Mouse (Mus musculus): ENCODE data around the gene Rgs3.

Gene Rgs3

DNA sequence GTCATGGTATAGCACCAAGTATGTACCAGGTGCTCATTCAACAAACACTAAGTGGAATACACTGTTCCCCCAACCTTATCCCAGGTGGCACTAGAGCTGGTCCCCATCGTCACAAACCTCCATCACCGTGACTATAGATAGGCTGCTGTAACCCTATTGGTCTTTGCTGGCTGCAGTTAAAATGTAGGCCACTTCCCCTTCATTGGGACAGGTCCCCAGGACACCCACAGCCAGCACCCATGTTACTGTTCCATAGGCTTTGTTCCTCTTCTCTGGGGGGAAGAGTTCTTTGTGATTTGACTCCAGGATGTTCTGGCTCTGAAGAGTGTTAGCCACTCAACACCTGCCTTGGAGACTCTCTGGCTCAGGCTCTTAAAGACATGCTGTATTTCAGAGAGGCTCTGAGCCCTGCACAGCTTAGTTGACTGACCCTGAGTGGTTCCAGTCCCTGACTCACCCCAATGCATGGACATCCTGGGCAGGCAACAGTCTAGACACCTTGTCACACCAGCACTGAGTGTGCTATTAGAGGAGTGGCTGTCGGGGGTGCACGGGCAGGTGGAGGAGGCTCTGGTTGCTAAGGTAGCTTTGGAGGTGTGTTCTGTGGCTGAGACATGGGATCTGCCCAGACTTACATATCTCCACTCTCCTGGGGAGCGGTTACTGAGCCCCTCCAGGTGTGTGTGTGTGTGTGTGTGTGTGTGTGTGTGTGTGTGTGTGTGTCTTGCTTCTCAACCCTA, 94.4 kb downstream of the Rgs3 start:
- no peak for DNase-seq (ENCODE audit: low spot score)

DNA sequence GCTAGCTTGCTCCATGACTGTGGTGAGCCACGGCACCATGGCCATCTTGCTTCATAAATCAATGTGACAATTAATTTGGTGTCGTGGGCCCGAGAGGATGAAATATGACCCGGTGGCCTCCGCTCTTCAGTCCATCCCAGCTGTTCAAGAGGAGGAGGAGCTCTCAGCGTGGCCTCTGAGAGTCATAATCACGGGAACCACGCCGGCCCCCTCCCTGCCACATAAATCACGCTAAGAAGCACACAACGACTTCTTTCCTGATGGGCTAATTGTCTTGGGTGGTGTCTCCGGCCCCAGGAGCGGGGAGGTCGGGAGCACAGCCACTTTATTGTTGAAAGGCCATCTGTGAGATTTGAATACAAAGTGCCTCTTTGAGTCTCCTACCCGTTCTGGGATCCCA, 99.6 kb downstream of the Rgs3 start:
- DNase-seq (ENCODE audit: low spot score): no peak

DNA sequence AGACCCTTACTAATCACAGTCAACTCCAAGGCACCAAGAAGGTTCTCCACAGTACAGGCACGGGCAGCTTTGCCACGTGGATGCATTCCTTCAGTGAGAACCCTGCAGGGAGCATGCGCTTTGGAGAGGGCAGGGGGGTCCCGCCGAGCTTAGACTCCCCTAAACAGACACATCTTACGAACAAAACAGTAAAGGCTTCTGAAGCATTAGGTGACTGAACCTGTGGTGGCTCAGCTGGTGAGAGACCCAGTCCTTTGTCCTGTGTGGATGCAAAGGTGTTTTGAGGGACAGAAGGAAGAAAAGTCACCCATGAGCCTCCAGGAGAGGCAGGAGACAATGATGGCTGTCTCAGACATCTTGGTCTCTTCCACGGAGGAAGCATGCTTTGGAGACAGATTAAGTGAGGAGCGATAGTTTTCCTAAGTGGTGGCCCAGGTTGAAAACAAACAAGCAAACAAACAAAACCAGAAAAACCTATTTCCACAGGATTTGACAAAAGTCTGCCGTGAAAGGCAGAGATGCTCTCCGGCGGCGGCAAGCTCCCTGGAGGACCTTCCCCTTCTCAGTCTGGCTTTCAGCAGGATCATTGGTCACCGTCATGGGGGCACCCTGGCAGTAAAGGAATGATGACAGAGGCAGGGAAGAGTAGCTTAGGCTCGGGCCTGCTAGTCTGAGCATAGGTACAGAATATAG, 100.4 kb downstream of the Rgs3 start:
- DNase-seq (ENCODE audit: low spot score): no peak

DNA sequence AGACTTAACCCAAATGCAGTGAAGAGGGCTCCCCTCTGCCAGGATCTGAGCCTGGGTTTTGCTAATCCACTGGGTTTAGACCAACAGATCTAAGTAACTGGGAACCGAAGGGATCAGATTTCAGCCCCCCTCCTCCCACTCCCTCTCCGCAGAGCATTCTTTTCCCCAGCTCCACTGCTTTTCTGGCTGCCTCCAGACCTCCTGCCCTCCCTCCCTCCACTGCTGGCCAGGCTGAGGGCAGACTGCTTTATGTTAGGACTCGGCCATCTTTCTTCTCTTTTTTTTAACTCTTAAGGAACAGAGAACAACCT, 100.9 kb downstream of the Rgs3 start:
- DNase-seq (ENCODE audit: low spot score): no peak

DNA sequence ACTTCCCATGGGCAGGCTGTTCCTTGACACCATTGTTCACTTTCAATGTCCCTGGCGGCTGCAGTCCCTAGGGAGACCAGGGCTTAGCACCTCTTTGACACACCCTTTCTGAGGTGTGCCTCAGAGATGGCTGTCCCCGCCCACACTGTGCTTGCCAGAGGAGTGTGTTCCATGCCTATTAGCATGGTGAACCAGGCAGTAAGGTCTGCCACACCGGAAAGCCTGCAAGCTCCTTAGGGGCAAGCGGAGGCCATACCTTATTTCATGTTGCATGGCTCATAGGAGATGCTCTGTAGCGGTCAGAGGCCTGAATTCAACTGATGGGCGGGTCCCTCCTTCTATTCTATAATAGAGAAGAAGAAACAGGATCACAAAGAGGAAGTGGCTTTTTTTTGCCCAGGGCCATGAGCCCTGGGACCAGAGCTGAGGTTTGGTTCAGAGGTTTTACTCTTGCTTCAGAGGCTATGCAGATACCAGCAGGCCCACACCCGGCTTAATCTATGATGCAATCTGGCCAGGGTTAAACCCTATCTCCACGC, 101.7 kb downstream of the Rgs3 start:
- no peak for DNase-seq (ENCODE audit: low spot score)

DNA sequence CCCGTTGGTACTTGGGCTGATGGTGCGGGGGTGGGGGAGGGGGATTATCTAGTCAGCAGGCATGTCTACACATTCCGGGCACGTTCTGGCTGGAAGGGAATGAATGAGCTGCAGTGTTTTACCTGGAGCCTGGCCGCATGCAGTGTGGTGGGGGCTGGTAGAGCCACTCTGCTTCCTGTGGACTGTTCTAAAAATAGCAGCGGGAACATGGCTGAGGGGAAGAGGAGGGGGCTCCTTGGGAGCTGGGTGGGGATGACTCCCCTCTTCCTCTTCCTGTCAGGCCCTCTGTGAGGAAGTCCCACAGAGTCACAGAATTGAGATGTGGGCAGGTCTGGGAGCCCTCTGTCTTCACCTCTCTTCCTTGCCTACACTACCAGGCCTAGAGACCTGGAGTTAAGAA, 103.7 kb downstream of the Rgs3 start:
- no peak for DNase-seq (ENCODE audit: low spot score)

DNA sequence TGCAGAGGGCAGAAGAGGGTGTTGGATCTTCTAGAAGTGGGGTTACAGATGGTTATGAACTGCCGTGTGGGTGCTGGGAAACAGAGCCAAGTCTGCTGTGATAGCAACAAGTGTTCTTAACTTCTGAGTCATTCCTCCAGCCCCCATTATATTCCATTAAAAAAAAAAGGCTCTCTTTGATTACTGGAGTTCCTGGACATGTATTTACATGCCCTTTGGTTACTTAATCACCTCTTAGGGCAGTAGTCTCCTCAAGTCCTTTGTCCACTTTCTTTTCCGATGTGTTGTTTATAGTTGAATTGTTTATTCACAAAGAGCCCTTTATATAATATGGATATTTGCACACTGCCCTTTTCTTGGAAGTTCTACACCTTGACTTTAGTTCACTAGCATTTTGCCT, 106.2 kb downstream of the Rgs3 start:
- DNase-seq (ENCODE audit: low spot score): no peak

DNA sequence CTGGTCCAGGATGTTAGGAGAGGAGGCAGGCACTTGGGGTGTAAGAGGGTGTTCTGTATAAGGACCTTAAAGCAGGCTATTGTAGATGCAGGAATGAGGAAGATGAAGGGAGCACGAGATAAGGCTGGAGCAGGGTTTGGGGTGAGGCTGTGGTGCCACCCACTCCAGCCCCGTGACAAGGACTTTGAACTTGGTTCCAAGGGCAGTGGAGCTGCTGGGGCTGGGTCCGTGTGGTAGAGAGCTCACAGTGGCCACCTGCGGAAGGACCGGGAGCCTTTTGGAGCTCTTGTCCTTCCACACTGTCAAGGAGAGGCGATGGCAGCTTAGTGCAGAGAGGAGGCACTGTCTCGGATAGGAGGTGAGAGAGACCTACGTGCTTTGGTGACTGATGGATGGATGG, 109.0 kb downstream of the Rgs3 start:
- DNase-seq (ENCODE audit: low spot score): no peak

DNA sequence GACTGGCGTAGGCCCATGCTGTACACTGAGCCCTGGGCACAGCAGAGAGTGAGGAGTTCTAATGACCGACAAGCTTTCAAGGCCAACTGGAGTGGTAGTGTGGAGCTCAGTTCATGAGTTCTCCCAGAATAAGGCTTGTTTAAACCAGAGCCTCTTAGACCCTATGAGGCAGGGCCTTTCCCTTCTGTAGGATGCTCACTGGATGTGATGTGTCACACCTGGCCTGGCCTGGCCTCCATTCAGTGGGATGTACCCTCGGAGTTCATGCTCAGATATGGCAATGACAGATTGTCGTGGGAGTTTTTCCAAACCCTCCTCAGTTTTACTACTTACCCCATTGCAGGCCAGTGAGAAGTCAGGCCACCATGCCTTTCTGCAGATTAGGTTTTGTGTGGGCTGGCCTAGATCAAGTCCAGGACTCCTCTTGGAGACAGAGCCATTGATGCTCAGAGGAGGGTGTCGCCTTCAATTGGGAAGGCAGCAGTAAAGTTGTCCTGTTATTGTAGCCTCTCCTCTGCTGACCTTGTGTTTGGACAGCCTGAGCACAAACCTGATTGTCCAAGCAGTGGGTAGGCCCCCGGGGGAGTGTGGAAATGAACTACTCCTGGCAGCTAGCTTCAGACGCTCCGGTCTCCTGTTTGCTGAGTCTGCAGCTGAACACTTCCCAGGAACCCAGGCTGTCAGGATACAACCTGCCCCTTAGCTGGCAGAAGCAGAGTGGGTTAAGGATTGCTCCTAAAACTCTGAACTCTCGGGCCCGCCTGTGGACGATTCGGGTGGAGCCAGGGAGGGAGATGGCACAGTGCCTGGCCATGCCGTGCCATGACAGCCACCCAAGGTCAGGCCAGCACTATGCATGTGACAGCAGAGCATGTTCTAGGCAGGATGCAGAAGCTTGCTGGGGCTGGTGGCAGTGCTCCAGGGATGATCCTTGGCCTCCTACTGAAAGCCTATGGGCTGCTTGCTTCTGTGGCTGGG, 109.7 kb downstream of the Rgs3 start:
- DNase-seq (ENCODE audit: low spot score): no peak

DNA sequence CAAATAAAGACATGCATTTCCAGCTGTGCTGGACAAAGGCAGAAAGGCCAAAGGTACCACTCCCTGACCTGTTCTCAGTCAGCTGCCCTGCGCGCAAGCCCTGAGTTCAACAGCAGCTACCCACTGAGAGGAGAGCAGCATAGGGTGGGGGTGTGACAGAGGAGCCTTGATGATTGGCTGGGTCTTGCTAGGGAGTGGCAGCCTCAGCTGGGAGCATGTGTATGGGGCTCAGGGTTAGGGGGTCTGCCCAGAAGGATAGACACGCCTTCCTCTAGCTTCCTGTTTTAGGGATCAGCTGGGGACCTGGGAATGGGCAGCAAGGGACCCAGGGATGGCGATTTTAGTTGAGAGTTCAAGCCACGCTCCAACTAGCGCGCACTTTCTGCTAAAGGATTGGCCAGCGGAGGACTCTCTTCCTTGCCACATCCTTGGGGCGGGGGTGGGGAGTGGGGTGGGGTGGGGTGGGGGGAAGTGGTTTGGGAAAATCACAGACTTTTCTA, 113.9 kb downstream of the Rgs3 start:
- DNase-seq (ENCODE audit: low spot score): no peak

DNA sequence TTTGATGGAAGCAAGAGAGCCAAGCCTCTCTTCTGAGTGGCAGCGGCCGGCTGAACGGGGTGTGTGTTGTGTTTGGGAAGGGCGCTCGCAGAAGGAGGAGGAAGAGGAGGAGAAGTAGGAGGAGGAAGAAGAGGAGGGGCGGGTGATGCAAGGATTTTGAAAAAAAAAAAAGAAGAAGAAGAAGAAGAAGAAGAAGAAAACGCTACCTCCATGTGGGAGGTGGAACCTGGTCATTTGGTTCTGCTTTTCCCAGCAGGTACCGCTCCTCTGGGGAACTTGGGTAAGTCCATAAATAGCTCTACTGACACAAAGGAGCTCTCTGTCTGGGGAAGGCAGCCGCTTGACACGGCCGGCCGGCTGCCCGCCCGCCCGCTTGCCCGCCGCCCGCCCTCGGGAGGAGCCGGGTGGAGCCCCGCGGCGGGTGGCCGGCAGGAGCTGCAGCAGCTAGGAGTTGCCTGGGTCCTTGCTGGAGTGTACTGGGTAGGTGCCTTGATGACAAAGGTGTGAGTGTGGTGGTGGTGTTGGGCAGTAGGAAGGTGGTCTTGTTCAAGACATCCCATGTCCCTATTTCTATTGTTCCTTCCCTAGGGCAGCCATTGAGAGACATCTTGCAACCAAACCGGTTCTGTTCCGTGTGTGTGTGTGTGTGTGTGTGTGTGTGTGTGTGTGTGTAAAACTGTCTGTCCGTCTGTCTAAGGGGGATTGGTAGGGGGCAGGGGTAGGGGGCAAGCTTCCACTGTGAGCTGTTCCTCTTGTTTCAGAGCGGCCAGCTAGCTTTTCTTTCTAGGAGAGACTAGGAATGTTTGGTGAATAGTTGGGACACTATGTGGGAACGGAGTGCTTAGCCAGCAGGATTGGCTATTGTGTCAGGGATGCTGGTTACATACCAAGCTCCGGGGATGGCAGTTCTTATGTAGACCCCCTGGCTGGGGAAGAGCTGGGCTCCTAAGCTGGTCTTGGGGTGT, 114.7 kb downstream of the Rgs3 start:
- DNase-seq (ENCODE audit: low spot score): no peak

DNA sequence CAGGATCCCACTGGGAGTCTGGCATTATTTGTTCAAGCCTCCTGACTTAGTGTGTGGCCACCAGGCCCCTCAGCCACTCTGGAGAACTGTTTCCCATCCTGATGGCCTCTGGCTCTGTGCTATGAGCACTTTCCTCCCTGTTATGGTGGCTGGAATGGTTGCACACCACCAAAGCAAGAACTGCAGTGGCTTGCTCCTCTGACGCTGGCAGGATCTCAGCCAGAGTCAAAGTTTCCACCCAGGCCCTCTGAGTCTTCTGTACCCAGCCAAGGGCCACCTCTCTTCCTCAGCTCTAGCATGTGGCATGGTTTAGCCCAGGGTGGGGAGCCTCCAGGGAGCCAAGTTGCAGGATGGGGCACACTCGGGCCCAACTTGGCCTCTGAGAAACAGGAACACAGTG, 115.7 kb downstream of the Rgs3 start:
- DNase-seq (ENCODE audit: low spot score): no peak

DNA sequence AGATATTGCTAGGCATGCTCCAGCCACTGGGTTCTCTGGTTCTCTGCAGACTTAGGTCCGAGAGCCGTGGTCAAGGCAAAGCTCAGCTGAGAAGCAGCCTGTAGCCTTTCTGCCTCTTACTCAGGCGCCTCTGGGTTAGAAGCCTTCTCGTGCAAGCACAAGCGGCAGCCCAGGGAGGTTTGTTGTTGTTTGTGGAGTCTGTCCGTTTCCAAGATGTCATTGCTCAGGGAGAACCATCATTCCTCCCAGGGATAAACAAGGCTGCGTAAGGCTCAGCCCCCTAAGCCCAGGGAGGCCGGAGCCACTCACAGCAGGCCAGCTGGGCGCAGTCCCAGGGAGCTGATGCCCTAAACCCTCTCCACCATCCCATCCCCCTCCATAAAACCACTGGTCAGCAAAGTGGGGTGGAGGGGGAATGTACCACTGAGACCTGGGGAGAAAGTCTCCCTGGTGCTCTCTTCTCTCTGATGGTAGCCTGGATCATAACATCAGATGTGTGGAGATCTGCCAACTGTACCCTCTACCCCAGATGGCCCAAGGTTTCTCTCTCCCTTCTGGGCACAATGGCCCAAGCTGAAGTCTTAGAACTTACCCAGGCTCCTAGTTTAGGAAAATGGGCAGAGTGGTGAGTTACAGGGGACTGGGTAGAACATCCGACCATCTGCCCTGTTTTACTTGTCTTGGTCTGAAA, 117.5 kb downstream of the Rgs3 start:
- DNase-seq (ENCODE audit: low spot score): no peak

DNA sequence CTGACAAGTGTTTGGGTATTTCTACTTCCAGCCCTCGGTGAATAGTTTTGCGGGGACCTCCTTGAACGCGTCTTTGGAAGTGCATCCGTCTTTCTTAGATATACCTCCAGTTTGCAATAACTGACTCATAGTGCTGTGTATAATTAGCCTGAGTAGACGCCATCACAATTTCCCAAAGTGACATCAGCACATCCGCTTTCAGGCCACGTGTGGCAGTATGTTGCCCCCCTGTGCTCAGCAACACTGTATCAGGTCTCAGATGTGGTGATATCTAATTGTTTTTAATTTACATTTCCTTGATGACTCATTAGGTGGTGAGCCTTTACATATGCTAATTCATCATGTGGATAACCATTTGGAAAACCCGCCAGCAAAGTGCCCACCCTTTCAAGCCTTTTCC, 119.5 kb downstream of the Rgs3 start:
- no peak for DNase-seq (ENCODE audit: low spot score)

DNA sequence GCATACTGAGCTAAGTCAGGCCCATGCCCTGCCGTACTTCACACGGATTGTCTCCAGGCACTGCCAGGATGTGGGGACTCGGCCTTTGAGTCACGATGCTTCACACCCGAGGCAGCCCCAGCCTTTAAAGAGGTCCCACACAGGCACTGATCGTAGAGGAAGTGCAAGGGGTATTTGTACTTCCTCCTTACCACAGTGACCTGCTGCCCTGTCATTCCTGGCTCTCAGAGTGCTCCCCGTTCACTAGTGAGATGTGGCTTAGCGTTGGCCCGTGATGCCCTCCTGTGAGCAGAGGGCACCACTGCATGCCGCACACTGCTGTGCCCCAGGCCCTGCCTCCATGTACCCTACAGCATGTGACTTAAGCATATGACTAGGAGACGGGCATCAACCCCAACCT, 121.8 kb downstream of the Rgs3 start:
- DNase-seq (ENCODE audit: low spot score): no peak

DNA sequence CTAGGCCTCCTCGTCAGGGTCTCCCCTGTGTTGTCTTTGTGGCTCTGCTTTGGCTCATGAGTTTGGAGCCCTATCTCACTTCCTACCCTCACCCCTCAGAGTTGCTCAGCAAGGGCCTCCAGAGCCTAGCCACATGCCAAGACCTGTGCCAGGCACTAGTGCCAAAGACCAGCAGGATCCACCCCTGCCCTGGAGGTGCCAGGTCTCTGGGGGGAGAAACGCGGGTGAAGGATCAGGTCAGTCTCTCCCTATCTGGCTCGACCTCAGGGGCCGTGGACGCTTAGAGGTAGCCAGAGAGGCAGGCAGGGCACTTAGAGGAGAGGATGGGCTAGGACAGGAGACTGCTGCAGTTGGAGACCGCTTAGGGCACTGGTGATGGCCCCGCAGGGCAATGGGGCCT, 122.7 kb downstream of the Rgs3 start:
- DNase-seq (ENCODE audit: low spot score): no peak

DNA sequence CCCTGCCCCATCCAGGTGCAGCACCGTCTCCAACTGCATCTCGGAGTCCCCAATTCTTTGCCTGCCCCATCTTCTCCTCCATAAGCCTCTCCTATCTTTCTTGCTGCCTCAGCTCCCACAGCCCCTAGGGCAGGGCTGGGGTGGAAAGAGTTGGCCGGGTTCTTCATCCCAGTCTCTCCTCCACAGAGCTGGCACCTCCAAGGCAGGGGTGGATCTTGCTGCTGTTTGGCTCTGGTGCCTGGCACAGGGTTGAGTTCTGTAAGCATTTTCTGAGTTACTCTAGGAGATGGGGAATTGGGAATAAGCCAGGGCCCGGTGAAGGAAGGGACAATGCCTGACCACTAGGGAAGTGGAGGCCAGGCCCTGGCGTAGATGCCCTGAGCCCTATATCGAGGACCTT, 123.5 kb downstream of the Rgs3 start:
- DNase-seq (ENCODE audit: low spot score): no peak

DNA sequence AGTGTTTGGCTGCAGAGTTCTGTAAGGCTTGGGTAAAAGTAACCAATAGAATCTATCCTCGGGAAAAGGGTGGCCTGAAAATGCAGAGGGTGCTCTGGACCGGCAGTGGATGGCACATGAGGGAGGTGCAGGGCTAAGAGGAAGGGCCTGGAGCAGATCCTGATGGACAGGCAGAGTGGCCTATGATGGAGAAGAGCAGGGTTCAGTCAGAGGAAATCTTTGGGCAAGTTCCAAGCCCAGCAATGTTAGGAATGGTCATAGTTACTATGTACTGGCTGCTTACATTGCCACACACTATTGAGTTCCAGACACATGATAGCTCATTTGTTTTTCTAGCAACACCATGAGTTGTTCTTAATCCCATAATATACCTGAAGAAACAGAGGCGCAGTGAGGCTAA, 124.7 kb downstream of the Rgs3 start:
- DNase-seq (ENCODE audit: low spot score): no peak

DNA sequence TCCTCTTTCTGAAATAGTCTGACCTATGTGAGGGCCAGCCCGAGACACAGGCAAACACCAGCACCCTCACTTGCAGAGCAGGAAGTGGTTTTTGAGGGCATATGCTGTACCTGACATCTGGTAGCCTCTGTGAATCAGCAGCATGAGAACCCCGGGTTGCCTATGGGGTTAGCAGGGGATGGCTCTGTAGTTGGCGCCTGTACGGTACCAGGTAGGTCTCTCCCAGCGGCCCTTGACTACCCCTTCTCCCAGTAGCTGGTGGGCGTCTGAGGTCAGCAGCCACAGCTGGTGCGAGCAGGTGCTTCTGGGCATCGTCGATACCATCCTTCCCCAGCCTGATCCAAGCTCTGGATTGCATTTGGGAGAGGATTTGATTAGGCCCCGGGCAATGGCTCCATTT, 125.6 kb downstream of the Rgs3 start:
- DNase-seq (ENCODE audit: low spot score): no peak

DNA sequence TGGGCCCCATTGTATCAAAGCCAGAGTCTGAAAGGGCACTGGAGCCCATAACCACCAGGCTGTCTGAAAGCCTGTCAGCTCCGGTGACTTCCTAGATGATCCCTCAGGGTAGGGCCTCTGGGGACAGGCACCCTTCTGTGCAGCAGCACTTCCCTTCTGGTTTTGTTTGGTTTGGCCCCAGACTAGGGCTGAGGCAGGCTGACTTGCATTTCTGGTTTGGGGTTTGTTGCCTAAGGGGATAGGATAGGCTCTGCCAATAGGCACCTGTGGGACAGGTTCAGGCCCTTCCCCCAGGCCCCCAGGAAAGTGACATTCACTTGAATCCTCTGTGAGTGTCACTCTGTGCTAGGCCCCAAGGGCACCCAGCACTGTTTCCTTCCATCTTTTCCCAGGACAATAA, 127.1 kb downstream of the Rgs3 start:
- no peak for DNase-seq (ENCODE audit: low spot score)

DNA sequence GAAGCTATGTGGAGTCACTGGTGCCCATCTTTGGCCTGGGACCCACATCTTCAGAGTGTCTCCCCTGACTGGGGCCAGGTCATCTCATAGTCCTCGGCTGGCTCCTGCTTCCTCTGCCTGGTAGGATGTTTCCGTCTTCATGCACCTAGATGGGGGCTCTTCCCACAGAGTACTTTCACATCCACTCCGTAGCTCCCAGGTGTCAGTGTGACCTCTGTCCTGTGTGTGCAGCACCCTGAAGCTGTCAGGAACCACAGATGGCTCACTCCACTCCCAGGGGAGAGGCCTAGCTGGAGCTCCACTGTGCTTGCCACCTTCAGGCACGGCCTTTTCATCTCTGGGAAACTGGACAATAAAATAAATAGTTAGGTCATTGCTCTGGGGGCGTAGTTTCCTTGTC, 128.5 kb downstream of the Rgs3 start:
- DNase-seq (ENCODE audit: low spot score): no peak

Data from urinary bladder, postnatal 10 days (tissue).